Mouse (Mus musculus) heart, postnatal 0 days (tissue): ENCODE data around the gene Olfr1039.
"Not testable (repeated sequence)": the region's sequence is repeated elsewhere in the genome, so short reads cannot be mapped to it uniquely, and the experiment has no call there.

ENCODE experiments used
- CTCF ChIP-seq: IDR thresholded peaks from 2 replicates; pipeline ENCODE4 v1.5.1; 2016; ENCODE audit warnings: antibody characterized with exemption, control low read depth, low read depth
- EP300 ChIP-seq: IDR thresholded peaks from 2 replicates; pipeline ENCODE4 v1.6.1; 2016; ENCODE audit warnings: antibody characterized with exemption, low read depth

DNA sequence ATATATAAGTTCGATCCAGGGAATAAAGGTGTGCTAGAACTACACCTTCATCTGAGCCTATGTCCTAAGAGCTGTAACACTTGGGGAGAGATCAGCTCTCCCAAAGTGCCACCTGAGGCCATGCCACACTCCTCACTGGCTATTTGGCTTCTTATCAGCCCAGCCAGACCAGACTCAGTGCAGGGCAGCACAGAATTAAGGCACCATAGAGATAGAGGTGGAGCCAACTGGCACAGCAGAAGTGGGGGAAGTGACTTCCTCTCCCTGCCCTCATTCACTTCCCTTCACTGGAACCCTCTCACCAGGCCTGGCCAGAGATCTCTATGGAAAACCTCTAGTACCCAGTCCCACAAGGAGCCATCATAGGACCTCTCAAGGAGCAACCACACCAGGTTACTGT lies 55.2 kb downstream of the Olfr1039 start:
- not testable (repeated sequence) for TF ChIP-seq CTCF, EP300
